Mouse (Mus musculus): Measurements from ENCODE around the gene Klhl1.
A peak's percentile ranks its signal among the peaks of the same experiment; 100 is the strongest.
"Not testable (repeated sequence)": the region's sequence is repeated elsewhere in the genome, so short reads cannot be mapped to it uniquely, and the experiment has no call there.

Gene Klhl1

DNA sequence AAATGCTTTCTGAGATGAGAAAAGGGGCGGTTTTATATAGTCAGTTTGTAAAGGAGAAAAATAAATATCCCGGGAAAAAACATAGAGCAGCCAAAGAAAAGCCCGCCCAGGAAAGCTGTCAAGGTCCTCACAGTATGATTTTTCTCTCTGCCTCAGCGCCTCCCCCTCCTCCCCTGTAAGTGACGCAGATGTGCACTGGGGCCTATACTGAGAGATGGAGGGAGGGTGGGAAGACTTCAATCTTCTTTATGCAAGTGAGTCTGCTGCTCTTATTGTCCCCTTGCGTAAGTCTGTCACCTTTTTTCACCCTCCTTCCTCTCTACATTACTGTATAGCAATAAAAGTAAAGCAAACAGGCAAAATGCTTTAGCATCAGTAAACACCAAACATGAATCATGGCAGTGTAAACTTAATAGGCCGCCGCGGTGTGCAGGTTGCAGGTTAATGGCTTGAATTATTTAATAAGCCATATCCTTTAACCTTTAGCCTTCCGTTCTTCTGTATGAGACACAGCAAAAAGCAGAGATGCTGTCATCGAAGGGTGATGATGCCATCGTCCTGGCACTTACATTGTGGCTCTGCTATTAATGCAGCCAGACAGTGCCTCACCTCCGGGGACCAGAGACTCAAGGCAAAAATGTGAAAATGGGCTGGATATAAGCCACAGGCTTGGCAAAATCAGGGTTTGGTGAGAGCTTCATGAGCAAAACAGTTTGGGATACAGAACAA lies at the start of gene Klhl1:
Klhl1 (minus strand) TSS at position 149 of the 729 bp plus-strand sequence.
- DNase-seq (ENCODE audit: extremely low read depth, low read depth), result no peak

DNA sequence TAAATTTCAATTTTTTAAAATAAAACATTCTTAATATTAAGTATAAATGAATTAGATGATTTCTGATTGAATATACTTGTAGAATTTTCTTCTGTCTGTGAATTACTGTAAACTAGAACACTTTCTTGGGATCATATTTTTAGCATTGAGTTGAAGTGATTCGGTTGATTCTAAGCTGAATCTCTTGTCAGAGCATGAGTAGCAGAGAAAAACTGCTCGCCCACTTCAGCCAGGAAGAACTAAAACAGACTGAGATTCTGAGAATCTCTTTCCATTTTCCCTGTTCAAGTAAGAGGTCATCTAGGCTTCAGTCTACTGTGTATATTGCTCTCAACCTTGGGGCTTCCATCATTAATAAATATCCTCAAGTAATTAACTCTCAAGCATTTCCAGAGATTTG lies 34.8 kb upstream of the Klhl1 start:
- DNase-seq (ENCODE audit: extremely low read depth, low read depth), result no peak

DNA sequence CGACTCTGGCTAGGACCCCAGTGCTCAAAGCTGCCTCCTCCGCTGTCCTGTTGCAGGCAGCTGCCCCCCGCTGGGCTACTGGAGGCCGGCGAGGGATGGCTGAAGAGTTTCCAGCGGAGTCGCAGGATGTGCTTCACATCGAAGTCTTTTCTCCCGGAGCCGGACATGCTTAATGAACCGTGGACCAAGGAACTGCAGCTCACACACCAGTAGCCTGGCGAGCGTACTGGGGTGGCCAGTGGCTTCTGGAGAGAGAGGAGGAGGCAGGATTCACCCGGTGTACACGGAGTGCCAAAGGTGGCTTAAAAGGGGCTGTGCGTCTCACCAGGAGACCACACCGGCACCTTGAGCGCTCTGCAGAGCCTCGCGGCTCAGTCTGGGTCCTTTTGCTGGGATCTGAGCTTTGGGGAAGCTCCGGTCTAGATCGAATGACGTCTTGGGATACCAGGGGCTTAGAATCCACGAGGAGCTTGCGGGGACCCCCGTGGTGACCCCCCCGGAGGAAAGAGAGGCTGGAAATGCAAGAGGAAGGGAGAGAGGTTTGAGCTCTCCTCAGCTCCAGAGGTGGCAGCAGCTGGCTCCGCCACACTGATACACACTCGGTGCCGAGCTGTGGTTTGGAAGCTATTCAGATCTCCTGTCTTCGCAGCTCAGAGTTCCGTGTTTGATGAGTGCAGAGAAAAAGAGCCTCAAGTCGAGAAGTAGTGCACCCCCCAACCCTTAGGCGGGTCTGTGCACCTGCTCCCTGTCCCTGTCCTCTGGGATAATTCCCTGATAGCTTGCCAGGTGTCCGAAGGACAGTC lies 550 bp downstream of the Klhl1 start:
- DNase-seq (ENCODE audit: extremely low read depth, low read depth), result no peak

DNA sequence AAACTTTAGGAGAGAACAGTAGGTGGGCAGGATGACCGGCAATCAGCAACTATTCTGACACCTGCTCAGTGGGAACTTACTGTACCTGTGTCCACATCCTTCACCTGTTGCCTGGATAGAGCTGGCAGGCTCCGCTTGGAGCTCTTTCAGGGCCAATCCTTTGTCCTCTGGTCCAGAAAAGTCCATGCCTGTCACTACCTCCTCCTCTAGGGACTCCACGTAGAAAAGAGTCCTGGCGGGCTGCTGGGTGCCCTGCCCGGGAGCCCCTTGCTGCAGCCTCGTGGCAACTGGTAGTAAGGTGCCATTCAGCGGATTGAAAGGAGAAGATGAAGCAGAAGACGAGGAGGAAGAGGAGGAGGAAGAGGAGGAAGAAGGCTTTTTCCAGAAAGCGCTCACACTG lies 1.2 kb downstream of the Klhl1 start:
- DNase-seq (ENCODE audit: extremely low read depth, low read depth), result no peak

DNA sequence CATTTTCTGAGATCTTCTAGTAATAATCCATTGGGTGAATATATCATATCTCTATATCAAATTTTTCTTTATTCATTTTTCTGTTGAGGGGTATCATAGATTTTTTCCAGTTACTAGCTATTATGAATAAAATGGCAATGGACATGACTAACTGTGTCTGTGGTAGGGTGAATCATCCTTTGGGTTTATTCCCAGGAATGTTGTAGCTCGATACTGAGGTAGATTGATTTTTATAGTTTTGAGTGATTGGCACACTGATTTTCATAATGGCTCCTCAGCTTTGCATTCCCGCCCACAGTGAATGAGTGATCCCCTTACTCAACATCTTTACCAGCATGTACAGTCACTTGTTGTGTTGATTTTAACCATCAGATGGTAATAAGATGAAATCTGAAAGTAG lies 19.0 kb downstream of the Klhl1 start:
- no peak for DNase-seq (ENCODE audit: extremely low read depth, low read depth)

DNA sequence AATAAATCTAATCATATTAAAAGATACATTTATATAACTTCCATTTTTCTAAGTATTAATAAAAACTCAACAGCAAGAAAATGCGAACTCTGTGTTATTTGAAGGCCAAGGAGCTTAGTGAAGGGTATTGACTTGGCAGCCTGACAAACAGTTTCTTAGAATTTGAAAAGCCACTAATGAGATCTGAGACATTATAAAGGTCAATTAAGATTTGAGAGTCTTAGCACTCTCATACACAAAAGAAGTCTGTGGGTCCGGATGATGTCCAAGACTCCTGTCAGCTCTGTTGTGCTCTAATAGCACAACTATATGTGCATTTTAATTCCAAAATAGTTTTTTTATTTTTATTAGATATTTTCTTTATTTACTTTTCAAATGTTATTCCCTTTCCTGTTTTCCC lies 47.1 kb downstream of the Klhl1 start:
- DNase-seq (ENCODE audit: extremely low read depth, low read depth), result no peak

DNA sequence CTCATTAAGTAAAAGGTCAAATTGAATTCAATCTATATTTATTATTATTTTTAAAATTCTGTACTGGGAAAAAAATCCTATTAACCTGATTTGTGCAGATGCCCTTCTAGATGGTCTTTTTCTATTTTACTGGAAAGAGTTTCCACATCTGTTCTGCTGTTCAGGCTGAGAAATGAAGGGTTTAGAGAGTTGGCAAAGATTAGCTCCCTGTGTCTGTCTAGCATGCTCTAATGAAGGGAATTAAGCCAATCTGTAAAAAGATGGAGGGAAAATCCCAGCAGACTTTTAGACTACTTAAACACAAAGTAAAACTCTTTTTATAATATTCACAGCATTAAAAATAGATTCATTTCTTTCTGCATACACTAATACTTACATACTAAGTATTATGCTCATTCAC lies 47.6 kb downstream of the Klhl1 start:
- DNase-seq (ENCODE audit: extremely low read depth, low read depth), result no peak

DNA sequence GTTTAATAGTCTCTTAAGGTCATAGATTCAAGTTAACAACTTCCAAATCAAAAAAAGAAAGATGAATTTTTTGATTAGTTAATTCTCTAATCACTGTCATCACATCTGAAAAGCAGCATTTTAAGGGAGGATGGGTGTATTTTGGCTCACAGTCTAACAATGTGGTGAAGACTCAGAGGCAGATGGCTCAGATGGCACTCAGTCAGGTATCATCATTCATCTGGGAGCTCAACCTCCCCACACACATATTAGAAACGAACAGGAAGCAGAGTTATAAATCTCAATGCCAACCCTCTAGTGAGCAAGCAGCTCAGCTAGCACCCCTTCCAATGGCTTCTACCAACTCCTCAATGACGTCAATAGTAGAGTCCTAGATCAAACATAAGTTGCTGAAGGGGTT lies 57.1 kb downstream of the Klhl1 start:
- no peak for DNase-seq (ENCODE audit: extremely low read depth, low read depth)

DNA sequence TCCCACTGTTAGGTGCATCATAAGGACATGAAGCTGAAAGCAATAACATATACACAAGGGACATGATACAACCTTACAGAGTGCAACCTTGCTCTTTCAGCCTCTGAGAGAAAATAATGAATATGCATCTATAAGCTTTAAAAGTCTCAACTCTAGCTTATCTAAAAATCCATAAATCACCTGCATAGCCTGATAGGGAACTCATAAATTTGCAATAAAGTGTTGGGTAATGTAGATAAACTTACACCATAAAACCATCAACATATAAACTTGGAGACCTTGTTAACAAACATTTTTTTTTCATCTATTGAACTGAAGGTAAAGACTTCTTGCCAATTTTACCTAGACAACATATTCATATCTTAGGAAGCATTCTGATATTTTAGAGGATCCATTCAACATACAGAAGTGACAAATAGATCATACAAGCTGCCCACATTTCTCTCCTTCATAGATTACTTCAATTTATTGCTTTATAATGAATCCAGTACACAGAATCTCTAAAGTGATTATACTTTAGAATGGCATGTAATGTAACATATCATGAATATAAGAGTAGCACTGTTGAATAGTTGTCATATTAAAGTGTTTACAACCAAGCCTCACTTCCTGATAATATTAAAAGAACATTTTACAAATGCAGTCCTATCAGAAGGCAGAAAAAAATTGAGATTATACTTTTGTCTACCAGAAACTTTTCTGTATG lies 126.7 kb downstream of the Klhl1 start:
- no peak for DNase-seq (ENCODE audit: extremely low read depth, low read depth)

DNA sequence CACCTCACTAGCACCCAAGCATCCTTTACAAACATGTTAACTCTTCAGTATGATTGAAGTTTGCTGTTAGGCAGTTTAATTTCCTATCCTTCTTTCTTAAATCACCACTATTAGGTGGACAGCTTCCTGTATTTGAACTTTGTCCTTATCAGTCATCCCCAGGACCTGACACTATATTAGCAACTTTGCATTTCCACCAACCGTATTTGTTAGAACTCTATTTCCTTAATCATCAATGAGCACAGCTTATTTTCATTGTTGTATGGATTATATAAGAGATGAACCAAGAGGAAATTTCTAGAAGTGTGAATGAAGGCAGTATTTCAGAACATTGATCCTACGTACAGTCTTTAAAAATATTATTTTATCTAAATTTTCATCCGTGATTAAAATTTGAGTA lies 156.2 kb downstream of the Klhl1 start:
- DNase-seq (ENCODE audit: extremely low read depth, low read depth), result peak; percentile 24

DNA sequence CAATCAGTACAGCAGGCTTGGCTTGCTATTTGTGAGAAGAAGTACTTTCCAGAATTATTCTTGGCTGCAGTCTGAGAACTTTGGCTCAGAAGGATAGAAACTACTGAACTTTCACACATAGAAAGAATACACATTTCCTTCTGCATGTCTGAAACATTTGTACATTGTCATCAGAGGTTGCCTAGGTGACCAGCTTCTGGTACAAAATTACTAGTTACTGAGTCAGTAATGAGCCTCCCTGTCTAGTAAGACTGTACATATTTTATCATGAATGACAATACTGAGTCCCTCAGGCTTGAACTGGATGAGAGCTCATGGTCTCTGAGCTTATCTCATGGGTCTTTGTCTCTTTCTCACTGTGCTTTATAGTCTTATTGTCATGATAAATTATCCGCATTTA lies 170.7 kb downstream of the Klhl1 start:
- DNase-seq (ENCODE audit: extremely low read depth, low read depth), result no peak

DNA sequence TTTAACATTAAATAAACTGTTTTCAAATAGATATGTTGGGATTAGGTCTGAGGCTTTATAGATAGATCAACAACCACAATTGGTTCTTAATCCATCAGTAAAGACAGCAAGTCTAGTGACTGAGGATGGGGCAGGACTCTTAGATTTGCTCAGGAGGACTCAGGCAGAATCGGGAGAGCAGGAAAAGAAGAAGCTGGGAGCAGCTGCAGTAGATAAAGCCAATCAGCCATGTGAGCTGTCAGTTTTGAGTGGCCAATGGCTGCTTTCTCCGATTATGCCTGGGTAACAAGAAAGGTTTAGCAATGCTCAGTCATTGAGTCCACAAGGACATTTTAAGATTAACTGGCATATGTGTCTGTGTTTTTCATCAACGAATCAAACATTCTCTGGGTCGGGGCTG lies 187.8 kb downstream of the Klhl1 start:
- no peak for DNase-seq (ENCODE audit: extremely low read depth, low read depth)

DNA sequence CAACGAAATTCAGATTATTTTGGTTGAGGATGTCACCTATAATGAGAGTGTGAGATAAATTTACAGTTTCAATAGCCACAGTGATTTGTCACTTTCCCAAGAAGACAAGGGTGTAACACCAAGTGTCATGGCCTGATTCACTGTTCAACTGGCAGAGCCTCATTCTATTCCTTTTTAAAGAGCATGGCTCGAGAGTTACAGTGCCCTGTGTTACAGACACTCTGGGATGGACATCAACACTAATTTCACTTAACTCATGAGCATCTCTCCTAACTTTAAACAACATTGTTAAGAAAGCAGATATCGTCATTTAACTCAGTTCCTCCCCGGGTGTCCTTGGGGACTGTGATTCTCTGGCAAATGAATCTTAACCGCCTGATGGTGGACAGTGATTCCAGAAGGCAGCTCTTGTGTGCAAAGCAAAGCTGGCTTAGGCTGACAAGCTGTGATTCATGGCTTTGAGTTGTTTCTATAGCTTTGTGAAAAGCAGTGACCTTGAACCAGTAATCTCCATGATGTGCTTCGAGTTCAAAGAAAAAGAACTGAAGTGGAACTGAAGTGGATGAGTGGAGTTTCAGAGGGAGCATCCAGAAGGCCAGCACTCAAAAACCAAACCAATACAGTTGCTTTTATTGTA lies 301.0 kb downstream of the Klhl1 start:
- no peak for DNase-seq (ENCODE audit: extremely low read depth, low read depth)

DNA sequence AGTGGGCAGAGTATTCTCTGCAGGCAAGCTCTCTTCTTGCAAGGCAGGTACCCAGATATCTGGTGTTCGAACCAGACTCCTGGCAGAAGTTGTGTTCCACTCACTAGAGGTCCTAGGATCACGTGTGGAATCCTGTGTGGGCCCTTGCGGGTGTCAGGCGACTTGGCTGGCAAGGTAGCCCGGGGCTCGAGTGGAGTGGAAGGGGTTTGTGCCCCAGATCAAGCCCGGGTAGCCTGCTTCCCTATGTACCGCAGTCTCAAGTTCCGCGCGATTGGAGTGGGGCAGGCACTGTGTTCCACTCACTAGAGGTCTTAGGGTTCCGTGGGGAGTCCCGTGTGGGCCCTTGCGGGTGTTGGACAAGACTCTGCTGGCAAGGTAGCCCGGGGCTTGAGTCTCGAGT lies 324.1 kb downstream of the Klhl1 start:
- DNase-seq (ENCODE audit: extremely low read depth, low read depth), result not testable (repeated sequence)

DNA sequence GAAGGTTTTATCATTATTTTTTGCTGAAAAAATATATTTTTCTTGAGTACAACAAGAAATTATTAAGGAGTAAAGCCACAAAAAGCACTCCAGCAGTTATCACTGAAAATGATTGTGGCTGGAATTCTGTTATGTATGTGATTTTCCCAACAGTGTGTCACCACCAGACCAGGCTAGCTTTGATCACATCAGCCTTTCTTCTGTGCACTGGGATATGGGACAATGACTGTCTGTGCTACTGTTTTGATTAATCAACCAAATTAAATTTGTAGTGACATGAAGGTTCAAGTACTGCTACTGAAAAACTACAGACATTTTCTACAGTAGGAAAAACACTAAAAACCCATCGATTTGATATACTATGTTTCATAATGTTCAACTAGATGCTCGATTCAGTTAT lies 344.4 kb downstream of the Klhl1 start:
- no peak for DNase-seq (ENCODE audit: extremely low read depth, low read depth)

DNA sequence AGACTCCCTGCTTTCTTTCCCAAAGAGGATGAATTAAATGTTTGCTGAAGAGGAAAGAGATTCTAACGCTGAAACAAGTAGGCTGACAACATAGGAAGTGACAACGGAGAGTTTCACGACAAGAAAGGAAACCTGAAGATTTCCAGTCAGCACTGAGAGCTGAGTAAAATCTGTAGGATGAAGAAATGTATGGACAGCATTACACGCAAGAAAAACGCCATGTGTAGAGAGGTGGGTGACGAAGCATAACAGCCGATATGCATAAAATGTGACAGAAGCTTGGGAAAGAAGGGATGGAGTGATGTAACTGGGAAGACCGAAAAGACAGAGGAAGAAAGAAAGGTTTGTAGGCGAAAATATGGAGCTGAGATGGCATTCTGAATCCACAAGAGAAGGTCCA lies 375.8 kb downstream of the Klhl1 start:
- no peak for DNase-seq (ENCODE audit: extremely low read depth, low read depth)

DNA sequence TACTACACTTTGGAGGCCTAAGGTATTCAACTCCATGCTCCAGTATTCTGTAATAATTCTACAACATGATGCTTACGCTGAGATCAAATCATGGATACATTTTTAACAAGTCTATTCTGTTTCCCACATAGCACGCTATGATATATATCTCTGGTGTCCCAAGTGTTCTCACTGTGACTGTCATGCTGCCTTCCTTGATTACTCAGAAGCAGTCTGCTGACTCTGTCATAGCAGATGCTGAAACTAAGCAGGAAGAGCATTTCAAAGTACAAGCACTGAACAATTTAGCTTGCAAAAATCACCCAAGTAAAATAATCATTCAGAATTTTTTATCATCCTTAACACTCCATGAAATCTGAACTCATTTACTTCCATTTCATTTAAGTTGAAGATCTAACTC lies 378.7 kb downstream of the Klhl1 start:
- DNase-seq (ENCODE audit: extremely low read depth, low read depth), result no peak

DNA sequence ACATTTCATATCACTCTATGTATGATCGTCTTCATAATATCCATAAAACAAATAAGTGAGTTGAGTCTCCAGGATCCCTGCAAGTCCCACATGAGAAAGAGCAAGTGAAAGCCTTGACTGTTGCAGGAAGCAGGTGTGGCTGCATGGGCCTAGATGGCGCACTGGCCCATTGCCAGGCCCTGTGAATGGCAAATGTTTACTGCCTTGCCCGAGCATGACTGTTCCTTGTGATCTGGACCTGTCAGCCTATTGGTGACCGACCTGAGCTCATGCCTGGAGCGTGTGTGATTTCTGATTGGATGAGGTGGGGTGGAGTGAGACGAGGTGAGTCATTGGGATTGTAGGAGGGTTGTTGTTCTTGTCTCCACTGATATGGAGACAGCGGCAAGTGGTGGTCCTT lies 411.5 kb downstream of the Klhl1 start:
- DNase-seq (ENCODE audit: extremely low read depth, low read depth), result no peak

DNA sequence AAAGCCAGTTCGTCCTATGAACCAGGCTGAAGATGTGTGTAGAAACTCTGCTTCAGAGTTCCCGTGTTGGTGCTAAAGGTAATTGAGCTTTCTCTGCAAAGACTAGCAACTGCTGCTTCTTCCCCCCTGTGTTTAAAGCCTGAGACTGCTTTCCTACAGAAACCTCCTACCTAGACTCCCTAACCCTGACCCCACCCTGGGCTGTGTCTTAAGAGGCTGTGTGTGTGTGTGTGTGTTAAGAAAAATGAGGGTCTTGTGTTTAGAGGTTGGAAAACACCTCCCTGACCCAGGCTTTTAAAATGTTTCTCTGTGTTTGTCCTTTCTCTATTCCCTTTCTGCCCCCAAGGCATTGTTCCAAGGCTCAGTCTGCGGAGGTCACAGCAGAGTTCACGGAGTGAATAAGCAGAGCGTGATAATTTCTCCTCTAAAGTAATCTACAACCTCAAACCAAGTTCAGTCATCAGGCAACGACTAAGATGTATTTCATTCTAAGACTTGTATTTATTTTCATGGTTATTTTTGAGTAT lies 437.2 kb downstream of the Klhl1 start:
- DNase-seq (ENCODE audit: extremely low read depth, low read depth), result no peak

DNA sequence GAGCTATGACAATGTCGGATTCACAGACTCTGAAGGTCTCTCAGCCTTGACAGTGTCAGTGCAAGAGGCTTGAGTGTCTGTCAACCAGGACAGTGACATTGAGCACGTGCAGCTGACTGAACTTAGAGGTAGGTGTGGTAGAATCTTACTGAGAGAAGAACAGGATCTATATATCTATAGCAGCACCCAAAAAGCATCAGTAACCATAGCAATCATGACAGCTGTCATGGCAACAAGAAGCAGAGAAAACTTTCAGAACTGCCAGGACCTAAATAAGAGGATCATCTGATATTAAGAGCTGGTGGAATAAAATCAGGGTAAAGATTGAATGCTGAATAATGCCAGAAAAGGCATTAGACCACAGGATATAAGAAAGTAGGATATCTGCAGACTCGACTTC lies 453.0 kb downstream of the Klhl1 start:
- DNase-seq (ENCODE audit: extremely low read depth, low read depth), result no peak

All from MEL-GATA-1-ER (cell line).